Mouse (Mus musculus) B cell, adult 62 days (primary cell): Measurements from ENCODE around the gene Olfr971. TPM values are rescaled to one million over a fixed set of nuclear protein-coding genes. Genes with fewer than 3 reads are reported as not detected.

Source experiments
- total RNA-seq: library from RNA; stranded (reverse); gene quantifications from 4 replicates; pipeline ENCODE4 v1.2.4, GENCODE M21; 2023

Olfr971 gene
- total RNA-seq: not detected in 4 replicates

DNA sequence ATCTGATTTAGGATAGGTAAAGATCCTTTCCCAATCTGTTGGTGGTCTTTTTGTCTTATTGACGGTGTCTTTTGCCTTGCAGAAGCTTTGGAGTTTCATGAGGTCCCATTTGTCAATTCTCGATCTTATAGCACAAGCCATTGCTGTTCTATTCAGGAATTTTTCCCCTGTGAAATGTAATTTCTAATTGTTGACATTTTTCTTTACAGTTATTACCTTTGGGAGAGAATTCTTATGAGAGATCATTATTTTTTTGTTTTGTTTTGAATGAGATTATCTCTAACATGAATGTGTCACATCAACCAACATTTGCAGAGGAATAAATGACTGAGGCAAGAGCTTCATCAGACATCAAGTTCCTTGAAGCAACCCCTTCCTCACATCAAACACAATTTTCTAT, at the start of gene Olfr971:
Gene Olfr971, plus strand, starts transcription at position 301 of the 400 bp plus-strand sequence.

DNA sequence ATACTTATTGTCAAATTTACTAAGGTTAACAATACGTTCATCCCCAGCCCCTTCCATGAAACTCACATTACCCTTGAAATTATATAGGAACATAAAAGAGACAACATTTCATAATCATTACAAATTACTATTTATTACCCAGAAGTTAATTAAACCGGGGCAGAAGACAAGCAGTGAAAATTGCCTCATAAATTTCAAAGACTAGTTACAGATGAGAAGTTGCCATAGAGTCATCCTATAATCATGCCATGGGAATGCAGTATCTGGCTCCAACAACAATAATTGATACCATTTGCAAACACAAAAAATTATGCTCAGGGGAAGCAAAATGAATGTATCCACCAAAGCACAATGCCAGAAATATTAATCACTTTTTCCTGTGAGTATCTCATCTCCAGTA, 46.1 kb upstream of the Olfr971 start, which contains the start of gene Olfr969:
Gene Olfr969, plus strand, starts transcription at position 388 of the 400 bp plus-strand sequence.

DNA sequence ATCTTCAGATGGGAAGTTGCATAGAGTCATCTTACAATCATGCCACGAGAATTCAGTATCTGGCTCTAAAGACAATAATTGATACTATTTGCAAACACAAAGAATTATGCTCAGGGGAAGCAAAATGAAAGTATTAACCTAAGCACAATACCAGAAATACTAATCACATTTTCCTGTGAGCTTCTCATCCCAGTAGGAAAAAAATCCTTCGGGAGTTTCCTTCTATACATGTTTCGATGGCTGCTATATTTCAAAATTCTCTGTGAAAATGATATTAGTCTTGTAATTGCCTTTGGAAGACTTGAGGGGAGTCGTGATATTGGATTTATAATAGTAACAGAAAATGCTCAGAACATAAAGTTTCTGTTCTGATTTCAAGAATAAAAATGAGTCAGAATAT, 28.1 kb upstream of the Olfr971 start, which contains the start of gene Olfr970:
Gene Olfr970, plus strand, starts transcription at position 301 of the 400 bp plus-strand sequence.

DNA sequence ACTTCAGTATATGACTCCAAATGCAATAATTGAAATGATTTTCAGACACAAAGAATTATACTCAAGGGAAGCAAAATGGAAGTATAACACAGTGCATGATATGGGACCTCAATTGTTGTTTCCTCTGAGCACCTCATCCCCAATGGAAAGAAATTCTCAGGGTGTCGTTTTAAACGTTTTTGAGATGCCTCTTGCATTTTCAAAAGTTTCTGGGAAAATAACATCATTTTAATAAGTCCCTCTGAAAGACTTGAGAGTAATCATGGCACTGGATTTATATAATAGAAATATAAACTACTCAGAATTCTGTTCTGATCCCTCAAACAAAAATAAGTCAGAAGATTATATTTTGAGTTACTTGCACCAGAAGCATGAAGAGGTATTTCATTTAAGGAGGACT, 29.4 kb downstream of the Olfr971 start, which contains the start of gene Olfr972:
Gene Olfr972, plus strand, starts transcription at position 301 of the 400 bp plus-strand sequence.

Other genes starting within 250 kb of the Olfr971 start
- not detected in 4 replicates for gene AW551984, start 232.5 kb upstream of the Olfr971 start, total RNA-seq
- gene Olfr148, start 226.2 kb upstream of the Olfr971 start, total RNA-seq: not detected in 4 replicates
- not detected in 4 replicates for gene Olfr960, start 215.5 kb upstream of the Olfr971 start, total RNA-seq
- not detected in 4 replicates for gene Olfr961, start 191.8 kb upstream of the Olfr971 start, total RNA-seq
- gene Olfr963, start 169.7 kb upstream of the Olfr971 start, total RNA-seq: not detected in 4 replicates
- not detected in 4 replicates for gene Olfr149, start 129.8 kb upstream of the Olfr971 start, total RNA-seq
- gene Olfr965, start 125.5 kb upstream of the Olfr971 start, total RNA-seq: not detected in 4 replicates
- gene Olfr150, start 105.9 kb upstream of the Olfr971 start, total RNA-seq: not detected in 4 replicates
- gene Olfr967, start 90.6 kb upstream of the Olfr971 start, total RNA-seq: not detected in 4 replicates
- not detected in 4 replicates for gene Olfr968, start 53.6 kb upstream of the Olfr971 start, total RNA-seq
- gene Olfr969, start 45.9 kb upstream of the Olfr971 start, total RNA-seq: not detected in 4 replicates
- not detected in 4 replicates for gene Olfr970, start 28.0 kb upstream of the Olfr971 start, total RNA-seq
- gene Olfr972, start 29.5 kb downstream of the Olfr971 start, total RNA-seq: not detected in 4 replicates
- not detected in 4 replicates for gene Olfr229, start 70.5 kb downstream of the Olfr971 start, total RNA-seq
- gene Olfr974, start 100.6 kb downstream of the Olfr971 start, total RNA-seq: not detected in 4 replicates
- not detected in 4 replicates for gene Olfr975, start 115.2 kb downstream of the Olfr971 start, total RNA-seq
- gene Olfr976, start 124.3 kb downstream of the Olfr971 start, total RNA-seq: not detected in 4 replicates
- gene Olfr978, start 155.2 kb downstream of the Olfr971 start, total RNA-seq: not detected in 4 replicates
- gene Olfr979, start 166.6 kb downstream of the Olfr971 start, total RNA-seq: not detected in 4 replicates
- gene Olfr980, start 172.7 kb downstream of the Olfr971 start, total RNA-seq: not detected in 4 replicates
- gene Olfr981, start 184.6 kb downstream of the Olfr971 start, total RNA-seq: not detected in 4 replicates
- gene Olfr982, start 237.0 kb downstream of the Olfr971 start, total RNA-seq: not detected in 4 replicates